Mouse (Mus musculus): ENCODE results near the gene Srgap3. TPM values are rescaled to one million over a fixed set of nuclear protein-coding genes. Genes with fewer than 3 reads are reported as not detected.

Gene Srgap3
- polyA plus RNA-seq, 1 experiment: 4.6 TPM

- Histone ChIP-seq H3K4me3 (ENCODE audit: insufficient read depth, poor library complexity, severe bottlenecking) (no peak overlapping the region), H3ac (ENCODE audit: control insufficient read depth, insufficient read length, low read depth) (no peak overlapping the region), H3K36me3 (ENCODE audit: control insufficient read depth, insufficient read depth) (no peaks in the 10 kb centered on the region), H3K79me3 (ENCODE audit: low read depth) (no peaks in the 10 kb centered on the region), H3K27me3 (ENCODE audit: control insufficient read depth, insufficient read depth, insufficient read length) (no peaks in the 10 kb centered on the region), H3K79me2 (ENCODE audit: control insufficient read depth, insufficient read depth) (no peaks in the 10 kb centered on the region)
- TF ChIP-seq MYOD1 (IDR thresholded peaks at IDR 0.05; ENCODE audit: control insufficient read depth, insufficient read length, low read depth) (no peak), MYOG (IDR thresholded peaks at IDR 0.05; ENCODE audit: control insufficient read depth, extremely low read depth, insufficient read length) (no peak), CTCF (IDR thresholded peaks at IDR 0.05; ENCODE audit: control insufficient read depth, insufficient read depth, insufficient read length) (no peak), USF1 (IDR thresholded peaks at IDR 0.05; ENCODE audit: low read depth) (no peak), MAX (IDR thresholded peaks at IDR 0.05) (no peak), FOSL1 (IDR thresholded peaks at IDR 0.05; ENCODE audit: insufficient read depth, low read length, poor library complexity, severe bottlenecking) (no peak), CEBPB (IDR thresholded peaks at IDR 0.05; ENCODE audit: low read depth) (no peak)
Measured at GRCm38 (mm10) chr6:112846863-112847262, 100.2 kb downstream of the Srgap3 start.

- Histone ChIP-seq H3K79me2 (ENCODE audit: control insufficient read depth, insufficient read depth) (no peaks in the 10 kb centered on the region), H3K79me3 (ENCODE audit: low read depth) (no peaks in the 10 kb centered on the region), H3K4me3 (ENCODE audit: insufficient read depth, poor library complexity, severe bottlenecking) (no peak overlapping the region), H3K27me3 (ENCODE audit: control insufficient read depth, insufficient read depth, insufficient read length) (no peaks in the 10 kb centered on the region), H3ac (ENCODE audit: control insufficient read depth, insufficient read length, low read depth) (no peak overlapping the region), H3K36me3 (ENCODE audit: control insufficient read depth, insufficient read depth) (no peaks in the 10 kb centered on the region)
- no peak for TF ChIP-seq MYOD1 (IDR thresholded peaks at IDR 0.05; ENCODE audit: control insufficient read depth, insufficient read length, low read depth)
- TF ChIP-seq MYOG (IDR thresholded peaks at IDR 0.05; ENCODE audit: control insufficient read depth, extremely low read depth, insufficient read length): no peak
- TF ChIP-seq MAX (IDR thresholded peaks at IDR 0.05): no peak
- no peak for TF ChIP-seq CEBPB (IDR thresholded peaks at IDR 0.05; ENCODE audit: low read depth)
- TF ChIP-seq FOSL1 (IDR thresholded peaks at IDR 0.05; ENCODE audit: insufficient read depth, low read length, poor library complexity, severe bottlenecking): no peak
- no peak for TF ChIP-seq CTCF (IDR thresholded peaks at IDR 0.05; ENCODE audit: control insufficient read depth, insufficient read depth, insufficient read length)
- no peak for TF ChIP-seq USF1 (IDR thresholded peaks at IDR 0.05; ENCODE audit: low read depth)
Measured at GRCm38 (mm10) chr6:112842426-112842825, 104.6 kb downstream of the Srgap3 start.

DNA sequence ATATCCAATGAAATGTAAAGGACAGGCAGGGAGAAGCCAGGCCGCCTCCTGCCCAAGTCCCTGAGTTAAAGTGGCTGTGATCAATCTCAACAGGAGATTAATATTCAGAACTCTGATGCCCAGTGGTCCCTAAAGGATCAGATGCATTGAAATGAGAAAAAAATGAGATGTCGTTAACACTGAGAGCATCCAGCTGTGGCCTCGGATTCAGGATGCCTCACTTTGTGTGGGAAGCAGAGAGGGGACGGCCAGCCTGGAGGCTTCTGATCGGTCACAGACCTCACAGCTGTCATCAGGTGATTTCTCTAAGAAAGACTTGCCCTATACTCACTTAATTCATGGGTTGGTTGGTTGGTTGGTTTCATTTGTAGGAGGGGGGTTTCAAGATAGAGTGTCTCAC lies 106.7 kb downstream of the Srgap3 start:
- no peak overlapping the region for H3ac ChIP-seq (ENCODE audit: control insufficient read depth, insufficient read length, low read depth)
- H3K27me3 ChIP-seq (ENCODE audit: control insufficient read depth, insufficient read depth, insufficient read length): no peaks in the 10 kb centered on the region
- H3K79me3 ChIP-seq (ENCODE audit: low read depth): no peaks in the 10 kb centered on the region
- H3K4me3 ChIP-seq (ENCODE audit: insufficient read depth, poor library complexity, severe bottlenecking): no peak overlapping the region
- H3K79me2 ChIP-seq (ENCODE audit: control insufficient read depth, insufficient read depth): no peaks in the 10 kb centered on the region
- H3K36me3 ChIP-seq (ENCODE audit: control insufficient read depth, insufficient read depth): no peaks in the 10 kb centered on the region
- no peak for TF ChIP-seq CEBPB (IDR thresholded peaks at IDR 0.05; ENCODE audit: low read depth)
- TF ChIP-seq MYOG (IDR thresholded peaks at IDR 0.05; ENCODE audit: control insufficient read depth, extremely low read depth, insufficient read length): no peak
- TF ChIP-seq CTCF (IDR thresholded peaks at IDR 0.05; ENCODE audit: control insufficient read depth, insufficient read depth, insufficient read length): no peak
- TF ChIP-seq MYOD1 (IDR thresholded peaks at IDR 0.05; ENCODE audit: control insufficient read depth, insufficient read length, low read depth): no peak
- TF ChIP-seq USF1 (IDR thresholded peaks at IDR 0.05; ENCODE audit: low read depth): no peak
- TF ChIP-seq MAX (IDR thresholded peaks at IDR 0.05): no peak
- no peak for TF ChIP-seq FOSL1 (IDR thresholded peaks at IDR 0.05; ENCODE audit: insufficient read depth, low read length, poor library complexity, severe bottlenecking)

GRCm38 (mm10) chr6:112839391-112839790 lies 107.7 kb downstream of the Srgap3 start:
- Histone ChIP-seq H3K79me2 (ENCODE audit: control insufficient read depth, insufficient read depth) (no peaks in the 10 kb centered on the region), H3K79me3 (ENCODE audit: low read depth) (no peaks in the 10 kb centered on the region), H3K36me3 (ENCODE audit: control insufficient read depth, insufficient read depth) (no peaks in the 10 kb centered on the region), H3ac (ENCODE audit: control insufficient read depth, insufficient read length, low read depth) (no peak overlapping the region), H3K27me3 (ENCODE audit: control insufficient read depth, insufficient read depth, insufficient read length) (no peaks in the 10 kb centered on the region), H3K4me3 (ENCODE audit: insufficient read depth, poor library complexity, severe bottlenecking) (no peak overlapping the region)
- TF ChIP-seq CTCF (IDR thresholded peaks at IDR 0.05; ENCODE audit: control insufficient read depth, insufficient read depth, insufficient read length): no peak

DNA sequence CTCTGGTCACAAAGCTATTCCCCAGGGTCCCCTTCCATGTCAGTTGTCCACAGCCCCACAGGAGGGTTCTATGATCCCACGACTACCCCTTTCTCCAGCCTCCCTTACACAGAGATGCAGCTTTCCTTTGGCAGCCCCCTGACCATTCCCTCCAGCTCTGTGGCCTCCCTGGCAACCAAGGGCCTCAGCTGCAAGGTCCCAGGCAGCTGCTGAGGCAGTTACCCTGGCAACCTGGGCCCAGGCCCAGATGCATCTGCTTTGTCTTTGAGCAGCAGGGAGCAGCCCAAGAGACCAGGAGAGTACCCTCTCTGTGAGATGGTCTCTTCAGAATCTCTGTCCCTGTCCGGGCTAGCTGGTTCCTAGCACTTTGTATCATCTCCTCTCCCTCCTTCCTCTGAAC lies 108.2 kb downstream of the Srgap3 start:
- no peaks in the 10 kb centered on the region for H3K79me3 ChIP-seq (ENCODE audit: low read depth)
- TF ChIP-seq MYOG (IDR thresholded peaks at IDR 0.05; ENCODE audit: control insufficient read depth, extremely low read depth, insufficient read length): no peak
- TF ChIP-seq CEBPB (IDR thresholded peaks at IDR 0.05; ENCODE audit: low read depth): no peak
- TF ChIP-seq MYOD1 (IDR thresholded peaks at IDR 0.05; ENCODE audit: control insufficient read depth, insufficient read length, low read depth): no peak
- no peaks in the 10 kb centered on the region for H3K27me3 ChIP-seq (ENCODE audit: control insufficient read depth, insufficient read depth, insufficient read length)
- no peak overlapping the region for H3ac ChIP-seq (ENCODE audit: control insufficient read depth, insufficient read length, low read depth)
- H3K4me3 ChIP-seq (ENCODE audit: insufficient read depth, poor library complexity, severe bottlenecking): no peak overlapping the region
- H3K79me2 ChIP-seq (ENCODE audit: control insufficient read depth, insufficient read depth): no peaks in the 10 kb centered on the region
- no peaks in the 10 kb centered on the region for H3K36me3 ChIP-seq (ENCODE audit: control insufficient read depth, insufficient read depth)

DNA sequence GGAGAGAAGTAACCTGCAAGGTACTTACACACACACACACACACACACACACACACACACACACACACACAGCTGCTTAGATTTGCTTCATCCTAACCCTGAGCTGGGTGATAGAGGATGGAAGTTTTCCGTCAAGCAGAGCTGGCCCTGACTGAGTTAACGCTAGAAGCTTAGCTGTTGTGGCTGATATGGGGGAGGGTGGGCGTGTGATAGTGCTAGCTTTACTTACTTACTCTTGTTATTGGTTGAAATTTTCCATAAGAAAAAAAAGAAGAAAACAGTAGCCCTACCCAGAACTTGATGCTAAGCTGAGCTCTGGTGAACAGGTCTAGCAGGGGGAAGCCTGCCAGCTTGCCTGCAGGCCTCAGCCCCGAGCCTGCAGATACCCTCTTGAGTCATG lies 110.4 kb downstream of the Srgap3 start:
- Histone ChIP-seq H3K79me2 (ENCODE audit: control insufficient read depth, insufficient read depth) (no peaks in the 10 kb centered on the region), H3K4me3 (ENCODE audit: insufficient read depth, poor library complexity, severe bottlenecking) (no peak overlapping the region), H3K27me3 (ENCODE audit: control insufficient read depth, insufficient read depth, insufficient read length) (no peaks in the 10 kb centered on the region), H3K79me3 (ENCODE audit: low read depth) (no peaks in the 10 kb centered on the region), H3ac (ENCODE audit: control insufficient read depth, insufficient read length, low read depth) (no peak overlapping the region), H3K36me3 (ENCODE audit: control insufficient read depth, insufficient read depth) (no peaks in the 10 kb centered on the region)
- TF ChIP-seq MYOD1 (IDR thresholded peaks at IDR 0.05; ENCODE audit: control insufficient read depth, insufficient read length, low read depth) (no peak), MYOG (IDR thresholded peaks at IDR 0.05; ENCODE audit: control insufficient read depth, extremely low read depth, insufficient read length) (no peak), USF1 (IDR thresholded peaks at IDR 0.05; ENCODE audit: low read depth) (no peak), FOSL1 (IDR thresholded peaks at IDR 0.05; ENCODE audit: insufficient read depth, low read length, poor library complexity, severe bottlenecking) (no peak), MAX (IDR thresholded peaks at IDR 0.05) (no peak), CTCF (IDR thresholded peaks at IDR 0.05; ENCODE audit: control insufficient read depth, insufficient read depth, insufficient read length) (no peak), CEBPB (IDR thresholded peaks at IDR 0.05; ENCODE audit: low read depth) (no peak)

All from C2C12 (cell line).